Mouse (Mus musculus) cortical plate, adult 2 months (tissue): ENCODE measurements around the gene Mgrn1.

Experiments
- CTCF ChIP-seq: fragments of 200-500 bp; IDR thresholded peaks from 2 replicates; pipeline ENCODE4 v1.5.1; 2011; ENCODE audit warnings: mild to moderate bottlenecking, control low read depth, low read length; ENCODE audit not compliant: insufficient read depth; ENCODE audit errors: extremely low read depth
- POLR2A ChIP-seq: fragments of 200-500 bp; IDR thresholded peaks from 2 replicates; pipeline ENCODE4 v1.6.1; 2011; ENCODE audit warnings: mild to moderate bottlenecking, low read length, control low read depth; ENCODE audit not compliant: insufficient read depth; ENCODE audit errors: extremely low read depth

GRCm38 (mm10) chr16:4850361-4850760 is 35.7 kb upstream of the Mgrn1 start:
- no peak for TF ChIP-seq CTCF
- TF ChIP-seq POLR2A, result no peak
